Mouse (Mus musculus): ENCODE data around the gene Gdf5. TPM values are rescaled to one million over a fixed set of nuclear protein-coding genes. Genes with fewer than 3 reads are reported as not detected.

Gene Gdf5
- polyA plus RNA-seq (2015; fragmentation: Nextera tagmentation; extraction: Ambion mirVana): 0.69 and 0.79 TPM in 2 replicates

DNA sequence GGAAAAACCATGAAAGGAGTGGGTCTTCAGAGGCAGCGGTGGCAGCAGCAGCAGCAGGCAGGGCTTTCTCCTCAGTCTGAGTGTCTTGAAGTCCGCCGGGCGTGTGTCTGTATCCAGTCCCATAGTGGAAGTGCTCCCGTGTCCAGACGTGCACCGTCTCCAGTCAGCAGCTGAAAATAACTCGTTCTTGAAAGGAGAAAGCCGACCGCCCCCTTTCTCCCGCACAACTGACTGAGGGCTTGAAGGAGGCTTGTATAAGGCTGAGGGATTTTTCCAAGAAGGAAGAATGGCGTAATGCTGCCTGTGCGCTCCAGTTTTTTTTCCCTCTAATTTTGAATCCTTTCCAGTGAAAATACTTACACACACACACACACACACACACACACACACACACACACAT lies at the start of gene Gdf5:
TSS of gene Gdf5 (minus strand) at position 244 of the 400 bp plus-strand sequence.
- 49% methylated on average over 13 of the region's 13 CpGs for WGBS
- no peak for ATAC-seq
- Histone ChIP-seq H3K4me3 (ENCODE audit: low read length) (no peak within 1 kb of the TSS), H3K4me2 (ENCODE audit: low read depth, low read length) (no peak within 1 kb of the TSS), H3K36me3 (ENCODE audit: control insufficient read depth, insufficient read depth, low read length) (no peaks in the 10 kb centered on the region), H3K9me3 (ENCODE audit: control insufficient read depth, low read length) (no peaks in the 10 kb centered on the region), H3K4me1 (ENCODE audit: control insufficient read depth, insufficient read depth, low read length) (peaks cover 9% of the 10 kb centered on the region), H3K27ac (ENCODE audit: low read length) (no peak within 1 kb of the TSS), H3K27me3 (replicated peaks; ENCODE audit: control insufficient read depth, insufficient read depth, low read length) (no peaks in the 10 kb centered on the region), H3K9ac (ENCODE audit: low read depth, low read length) (0 out of 2 replicates have a peak within 1 kb of the TSS, but pooled peaks have one; percentile 36)

DNA sequence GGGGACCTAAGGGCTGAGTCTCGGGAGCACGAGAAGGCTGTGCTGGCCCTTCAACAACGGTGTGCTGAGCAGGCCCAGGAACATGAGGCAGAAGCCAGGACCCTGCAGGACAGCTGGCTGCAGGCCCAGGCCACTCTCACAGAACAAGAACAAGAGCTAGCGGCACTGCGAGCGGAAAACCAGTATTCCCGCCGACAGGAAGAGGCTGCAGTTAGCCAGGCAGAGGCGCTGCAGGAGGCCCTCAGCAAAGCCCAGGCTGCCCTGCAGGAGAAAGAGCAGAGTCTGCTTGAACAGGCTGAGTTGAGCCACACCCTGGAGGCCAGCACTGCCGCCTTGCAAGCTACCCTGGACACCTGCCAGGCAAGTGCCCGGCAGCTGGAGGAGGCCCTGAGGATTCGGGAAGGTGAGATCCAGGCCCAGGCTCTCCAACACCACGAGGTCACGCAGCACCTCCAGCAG lies 46.7 kb upstream of the Gdf5 start:
- peak; percentile 94 for ATAC-seq
- Histone ChIP-seq H3K4me3 (ENCODE audit: low read length) (no peak overlapping the region), H3K9ac (ENCODE audit: low read depth, low read length) (0 out of 2 replicates have a peak overlapping the region, but pooled peaks have one; percentile 34), H3K36me3 (ENCODE audit: control insufficient read depth, insufficient read depth, low read length) (peaks cover 27% of the 10 kb centered on the region), H3K27me3 (replicated peaks; ENCODE audit: control insufficient read depth, insufficient read depth, low read length) (no peaks in the 10 kb centered on the region), H3K9me3 (ENCODE audit: control insufficient read depth, low read length) (no peaks in the 10 kb centered on the region), H3K4me2 (ENCODE audit: low read depth, low read length) (no peak overlapping the region), H3K27ac (ENCODE audit: low read length) (peak overlapping the region; percentile 71), H3K4me1 (ENCODE audit: control insufficient read depth, insufficient read depth, low read length) (peaks cover 9% of the 10 kb centered on the region; the same call in 1 of the 2 replicates)
- 73% methylated on average over 14 of the region's 14 CpGs for WGBS

DNA sequence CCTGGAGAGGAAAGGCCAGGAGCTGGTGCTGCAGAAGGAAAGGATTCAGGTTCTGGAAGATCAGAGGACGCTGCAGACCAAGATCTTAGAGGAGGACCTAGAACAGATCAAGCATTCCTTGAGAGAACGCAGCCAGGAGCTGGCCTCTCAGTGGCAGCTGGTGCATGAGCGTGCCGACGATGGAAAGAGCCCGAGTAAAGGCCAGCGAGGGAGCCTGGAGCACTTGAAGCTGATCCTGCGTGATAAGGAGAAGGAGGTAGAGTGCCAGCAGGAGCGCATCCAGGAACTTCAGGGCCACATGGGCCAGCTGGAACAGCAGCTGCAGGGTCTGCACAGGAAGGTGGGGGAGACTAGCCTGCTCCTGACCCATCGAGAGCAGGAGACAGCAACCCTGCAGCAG lies 46.0 kb upstream of the Gdf5 start:
- H3K9me3 ChIP-seq (ENCODE audit: control insufficient read depth, low read length): no peaks in the 10 kb centered on the region
- no peak overlapping the region for H3K4me3 ChIP-seq (ENCODE audit: low read length)
- peaks cover 22% of the 10 kb centered on the region for H3K36me3 ChIP-seq (ENCODE audit: control insufficient read depth, insufficient read depth, low read length)
- H3K27ac ChIP-seq (ENCODE audit: low read length): no peak overlapping the region
- H3K4me2 ChIP-seq (ENCODE audit: low read depth, low read length): no peak overlapping the region
- peaks cover 9% of the 10 kb centered on the region; the same call in 1 of the 2 replicates for H3K4me1 ChIP-seq (ENCODE audit: control insufficient read depth, insufficient read depth, low read length)
- H3K27me3 ChIP-seq (replicated peaks; ENCODE audit: control insufficient read depth, insufficient read depth, low read length): no peaks in the 10 kb centered on the region
- 88% methylated on average over 10 of the region's 10 CpGs for WGBS
- ATAC-seq: no peak
- 0 out of 2 replicates have a peak overlapping the region, but pooled peaks have one; percentile 34 for H3K9ac ChIP-seq (ENCODE audit: low read depth, low read length)

DNA sequence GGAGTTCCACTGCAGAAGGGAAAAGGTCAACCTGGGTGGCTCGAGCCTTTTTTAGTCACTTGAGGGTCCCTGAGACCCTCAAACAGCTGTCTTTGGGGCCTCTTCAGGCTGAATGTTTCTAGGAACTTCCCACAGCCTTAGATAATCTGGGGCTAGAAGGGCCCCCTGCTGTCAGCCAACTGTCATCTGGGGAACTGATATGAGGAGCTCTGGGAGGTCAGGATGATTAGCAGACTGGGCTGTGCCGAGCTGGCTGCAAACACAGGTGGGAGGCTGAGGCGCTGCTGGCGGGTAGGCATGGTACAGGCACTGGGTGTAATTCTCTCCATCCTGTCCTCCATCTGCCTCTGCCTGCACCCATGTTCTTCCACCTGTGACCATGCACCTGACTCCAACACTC lies 43.9 kb upstream of the Gdf5 start:
- WGBS: 69% methylated on average over 4 of the region's 4 CpGs

DNA sequence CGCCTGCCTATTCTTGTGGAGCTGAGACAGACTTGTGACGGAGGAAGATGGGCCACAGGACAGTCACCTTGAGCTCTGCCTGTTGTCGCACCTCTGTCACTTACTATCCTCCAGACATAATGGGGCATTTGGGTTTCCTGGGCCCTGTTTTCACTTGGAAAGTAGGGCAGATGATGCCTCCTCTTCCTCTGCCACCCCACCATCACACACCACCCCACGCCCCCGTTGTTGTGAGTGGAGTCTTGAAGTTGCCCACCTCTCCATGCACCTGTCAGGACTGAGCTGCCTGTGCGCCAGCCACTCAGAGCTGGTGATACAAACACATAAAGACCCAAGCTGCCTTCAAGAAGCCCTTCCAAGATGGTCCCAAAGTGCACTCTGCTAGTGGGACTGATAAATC lies 42.0 kb upstream of the Gdf5 start:
- no peaks in the 10 kb centered on the region for H3K27me3 ChIP-seq (replicated peaks; ENCODE audit: control insufficient read depth, insufficient read depth, low read length)
- H3K9me3 ChIP-seq (ENCODE audit: control insufficient read depth, low read length): no peaks in the 10 kb centered on the region
- no peak overlapping the region for H3K4me2 ChIP-seq (ENCODE audit: low read depth, low read length)
- WGBS: 97% methylated on average over 6 of the region's 6 CpGs
- no peak overlapping the region for H3K4me3 ChIP-seq (ENCODE audit: low read length)
- H3K9ac ChIP-seq (ENCODE audit: low read depth, low read length): no peak overlapping the region
- H3K36me3 ChIP-seq (ENCODE audit: control insufficient read depth, insufficient read depth, low read length): peaks cover 22% of the 10 kb centered on the region
- peaks cover 6% of the 10 kb centered on the region; the same call in 1 of the 2 replicates for H3K4me1 ChIP-seq (ENCODE audit: control insufficient read depth, insufficient read depth, low read length)
- ATAC-seq: no peak
- no peak overlapping the region for H3K27ac ChIP-seq (ENCODE audit: low read length)

More for the DNA sequence above, 43.9 kb upstream of the Gdf5 start:
- Histone ChIP-seq H3K36me3 (ENCODE audit: control insufficient read depth, insufficient read depth, low read length) (peaks cover 26% of the 10 kb centered on the region), H3K27ac (ENCODE audit: low read length) (no peak overlapping the region), H3K9ac (ENCODE audit: low read depth, low read length) (no peak overlapping the region), H3K4me3 (ENCODE audit: low read length) (no peak overlapping the region), H3K9me3 (ENCODE audit: control insufficient read depth, low read length) (no peaks in the 10 kb centered on the region), H3K4me1 (ENCODE audit: control insufficient read depth, insufficient read depth, low read length) (peaks cover 9% of the 10 kb centered on the region; the same call in 1 of the 2 replicates), H3K4me2 (ENCODE audit: low read depth, low read length) (no peak overlapping the region), H3K27me3 (replicated peaks; ENCODE audit: control insufficient read depth, insufficient read depth, low read length) (no peaks in the 10 kb centered on the region)
- ATAC-seq: peak; percentile 50; the same call in 1 of the 2 replicates

DNA sequence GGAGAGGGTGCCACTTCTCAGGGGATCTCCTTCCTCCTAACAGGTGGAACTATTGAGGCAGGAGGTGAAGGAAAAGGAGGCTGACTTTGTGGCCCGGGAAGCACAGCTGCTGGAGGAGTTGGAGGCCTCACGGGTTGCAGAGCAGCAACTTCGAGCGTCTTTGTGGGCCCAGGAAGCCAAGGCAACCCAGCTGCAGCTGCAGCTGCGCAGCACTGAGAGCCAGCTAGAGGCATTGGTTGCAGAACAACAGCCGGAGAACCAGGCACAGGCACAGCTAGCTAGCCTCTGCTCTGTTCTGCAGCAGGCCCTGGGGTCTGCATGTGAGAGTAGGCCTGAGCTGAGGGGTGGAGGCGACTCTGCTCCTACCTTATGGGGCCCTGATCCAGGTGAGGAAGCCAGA lies 40.6 kb upstream of the Gdf5 start:
- Histone ChIP-seq H3K27me3 (replicated peaks; ENCODE audit: control insufficient read depth, insufficient read depth, low read length) (no peaks in the 10 kb centered on the region), H3K36me3 (ENCODE audit: control insufficient read depth, insufficient read depth, low read length) (peaks cover 25% of the 10 kb centered on the region)

DNA sequence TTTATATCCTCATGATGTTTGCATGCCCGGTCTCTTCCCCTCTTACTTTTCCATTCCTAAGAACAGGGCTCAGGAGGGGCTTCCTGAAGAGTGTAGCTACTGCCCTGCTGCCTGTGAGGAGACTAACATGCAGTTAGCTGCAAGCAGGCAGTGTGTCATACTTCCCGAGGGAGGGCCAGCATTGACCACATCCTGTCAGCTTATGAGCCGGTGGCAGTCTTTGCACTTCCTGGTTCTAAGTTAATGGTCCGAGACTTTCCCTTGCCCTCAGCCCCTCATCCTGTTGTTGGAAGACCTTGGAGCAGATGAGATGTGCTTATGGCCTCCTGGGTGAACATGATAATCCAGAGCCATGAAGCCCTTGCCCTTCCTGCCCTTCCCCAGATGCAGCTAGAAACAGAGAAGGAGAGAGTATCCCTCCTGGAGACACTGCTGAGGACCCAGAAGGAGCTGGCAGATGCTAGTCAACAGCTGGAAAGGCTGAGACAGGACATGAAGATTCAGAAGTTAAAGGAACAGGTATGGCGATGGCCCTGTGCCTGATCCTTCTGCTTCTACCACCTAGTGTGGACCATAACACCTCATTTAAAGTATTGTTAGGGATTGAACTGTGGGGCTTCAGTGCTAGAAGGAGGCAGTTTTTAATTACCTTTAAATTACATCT lies 34.3 kb upstream of the Gdf5 start:
- no peak overlapping the region for H3K9ac ChIP-seq (ENCODE audit: low read depth, low read length)
- H3K4me3 ChIP-seq (ENCODE audit: low read length): no peak overlapping the region
- no peak overlapping the region for H3K4me2 ChIP-seq (ENCODE audit: low read depth, low read length)
- no peak overlapping the region for H3K27ac ChIP-seq (ENCODE audit: low read length)
- no peaks in the 10 kb centered on the region for H3K27me3 ChIP-seq (replicated peaks; ENCODE audit: control insufficient read depth, insufficient read depth, low read length)
- ATAC-seq: no peak
- peaks cover 17% of the 10 kb centered on the region for H3K36me3 ChIP-seq (ENCODE audit: control insufficient read depth, insufficient read depth, low read length)
- 82% methylated on average over 5 of the region's 5 CpGs for WGBS
- no peaks in the 10 kb centered on the region for H3K4me1 ChIP-seq (ENCODE audit: control insufficient read depth, insufficient read depth, low read length)
- no peaks in the 10 kb centered on the region for H3K9me3 ChIP-seq (ENCODE audit: control insufficient read depth, low read length)

More for the DNA sequence above, 40.6 kb upstream of the Gdf5 start:
- no peak for ATAC-seq
- Histone ChIP-seq H3K9me3 (ENCODE audit: control insufficient read depth, low read length) (no peaks in the 10 kb centered on the region), H3K4me3 (ENCODE audit: low read length) (no peak overlapping the region), H3K9ac (ENCODE audit: low read depth, low read length) (no peak overlapping the region), H3K4me1 (ENCODE audit: control insufficient read depth, insufficient read depth, low read length) (no peaks in the 10 kb centered on the region), H3K4me2 (ENCODE audit: low read depth, low read length) (no peak overlapping the region), H3K27ac (ENCODE audit: low read length) (no peak overlapping the region)
- WGBS: 93% methylated on average over 7 of the region's 7 CpGs

DNA sequence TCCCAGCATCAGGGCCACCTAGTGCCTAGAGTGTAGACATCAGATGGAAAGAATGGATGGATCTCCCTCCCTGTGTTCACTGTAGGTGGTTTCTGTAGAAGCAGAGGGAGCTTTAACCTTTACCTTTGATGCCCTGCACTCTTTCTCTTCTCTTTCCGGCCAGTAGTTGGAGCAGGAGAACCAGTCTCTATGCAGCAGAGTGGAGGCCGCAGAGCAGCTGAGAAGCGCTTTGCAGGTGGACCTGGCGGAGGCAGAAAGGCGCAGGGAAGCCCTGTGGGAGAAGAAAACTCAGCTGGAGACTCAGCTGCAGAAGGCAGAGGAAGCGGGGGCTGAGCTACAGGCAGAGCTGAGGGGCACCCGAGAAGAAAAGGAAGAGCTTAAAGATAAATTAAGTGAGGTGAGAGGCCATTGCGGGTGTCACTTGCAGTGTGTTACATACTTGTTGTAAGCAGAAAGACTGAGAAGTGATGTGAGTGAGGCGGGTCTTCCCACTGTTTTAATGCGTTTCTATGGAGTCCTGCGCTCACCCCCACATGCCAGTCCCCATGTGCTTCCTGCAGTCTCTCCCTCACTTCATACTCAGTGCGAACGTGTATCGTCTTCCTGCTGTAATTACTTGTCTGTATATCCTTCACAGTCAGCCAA lies 29.0 kb upstream of the Gdf5 start:
- no peak overlapping the region for H3K27ac ChIP-seq (ENCODE audit: low read length)
- no peak overlapping the region for H3K4me2 ChIP-seq (ENCODE audit: low read depth, low read length)
- no peaks in the 10 kb centered on the region for H3K4me1 ChIP-seq (ENCODE audit: control insufficient read depth, insufficient read depth, low read length)
- ATAC-seq: no peak
- WGBS: 78% methylated on average over 14 of the region's 14 CpGs
- H3K9ac ChIP-seq (ENCODE audit: low read depth, low read length): no peak overlapping the region
- H3K27me3 ChIP-seq (replicated peaks; ENCODE audit: control insufficient read depth, insufficient read depth, low read length): no peaks in the 10 kb centered on the region
- H3K4me3 ChIP-seq (ENCODE audit: low read length): no peak overlapping the region
- peaks cover 12% of the 10 kb centered on the region; the same call in 1 of the 2 replicates for H3K36me3 ChIP-seq (ENCODE audit: control insufficient read depth, insufficient read depth, low read length)
- no peaks in the 10 kb centered on the region for H3K9me3 ChIP-seq (ENCODE audit: control insufficient read depth, low read length)

DNA sequence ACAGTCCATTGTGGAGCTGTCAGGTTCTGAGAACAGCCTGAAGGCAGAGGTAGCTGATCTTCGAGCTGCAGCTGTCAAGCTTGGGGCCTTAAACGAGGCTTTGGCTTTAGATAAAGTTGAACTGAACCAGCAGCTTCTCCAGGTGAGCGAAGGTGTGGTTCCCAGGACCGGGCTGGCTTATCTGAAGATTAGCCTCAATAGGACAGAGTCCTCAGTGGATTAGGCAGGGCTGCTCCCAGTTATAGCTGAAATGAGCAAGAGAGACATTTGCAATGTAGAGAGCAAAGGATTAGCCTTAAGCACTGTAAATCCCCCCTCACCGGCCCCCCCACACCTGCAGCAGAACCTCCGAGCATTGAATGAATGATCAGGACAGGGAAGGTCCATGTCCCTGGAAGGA lies 28.2 kb upstream of the Gdf5 start:
- no peak overlapping the region for H3K4me3 ChIP-seq (ENCODE audit: low read length)
- H3K4me2 ChIP-seq (ENCODE audit: low read depth, low read length): no peak overlapping the region
- peak; percentile 87 for ATAC-seq
- H3K4me1 ChIP-seq (ENCODE audit: control insufficient read depth, insufficient read depth, low read length): no peaks in the 10 kb centered on the region
- 71% methylated on average over 6 of the region's 6 CpGs for WGBS
- peaks cover 16% of the 10 kb centered on the region for H3K36me3 ChIP-seq (ENCODE audit: control insufficient read depth, insufficient read depth, low read length)
- H3K27ac ChIP-seq (ENCODE audit: low read length): no peak overlapping the region
- H3K9me3 ChIP-seq (ENCODE audit: control insufficient read depth, low read length): no peaks in the 10 kb centered on the region
- H3K27me3 ChIP-seq (replicated peaks; ENCODE audit: control insufficient read depth, insufficient read depth, low read length): no peaks in the 10 kb centered on the region
- no peak overlapping the region for H3K9ac ChIP-seq (ENCODE audit: low read depth, low read length)

Measured in intestine, embryonic 16.5 days (tissue).